Mouse (Mus musculus) liver, adult (tissue): ENCODE data around the gene Cyp2c23.

Source experiments
- GATA4 ChIP-seq: IDR thresholded peaks from 2 replicates; pipeline ENCODE4 v1.6.1; 2014; ENCODE audit warnings: mild to moderate bottlenecking, low read length; ENCODE audit not compliant: insufficient replicate concordance

Gene Cyp2c23

DNA sequence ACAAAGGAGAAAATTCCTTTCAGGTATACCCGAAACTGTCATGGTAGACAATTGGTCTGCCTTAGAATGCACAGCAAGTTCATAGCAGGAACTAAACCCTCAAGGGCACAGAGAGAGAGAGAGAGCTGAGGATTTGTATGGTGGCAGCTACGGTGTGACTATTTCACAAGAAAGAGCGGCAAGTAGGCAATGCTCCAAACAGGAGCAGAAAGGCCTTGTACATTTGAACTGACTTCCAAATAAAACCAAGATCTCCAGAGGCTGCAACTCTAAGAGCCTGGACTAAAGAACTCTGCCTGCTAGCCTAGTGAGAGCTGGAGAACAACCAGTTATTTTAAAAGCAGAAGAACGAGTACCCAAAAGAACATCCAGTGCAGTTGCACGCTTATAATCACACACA is 13.1 kb upstream of the Cyp2c23 start:
- TF ChIP-seq GATA4, result no peak

DNA sequence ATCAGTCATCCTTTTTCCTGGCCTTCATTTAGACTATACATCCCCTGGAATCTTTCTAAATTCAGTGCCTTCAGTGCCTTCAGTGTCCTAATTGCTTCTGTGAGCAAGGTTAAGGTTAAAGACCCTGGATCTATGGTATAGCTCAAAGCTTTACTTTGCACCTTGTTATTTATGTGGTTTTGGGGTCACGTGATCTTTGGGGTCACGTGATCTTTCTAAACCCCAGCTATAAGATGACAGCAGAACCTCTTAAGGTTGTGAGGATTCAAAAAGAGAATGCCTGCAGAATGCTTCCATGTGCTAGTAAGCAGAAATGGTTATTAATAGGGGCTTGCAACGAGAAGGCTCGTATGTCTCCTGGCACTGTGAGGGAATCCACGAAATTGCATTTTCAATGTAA is 4.4 kb upstream of the Cyp2c23 start:
- no peak for TF ChIP-seq GATA4

DNA sequence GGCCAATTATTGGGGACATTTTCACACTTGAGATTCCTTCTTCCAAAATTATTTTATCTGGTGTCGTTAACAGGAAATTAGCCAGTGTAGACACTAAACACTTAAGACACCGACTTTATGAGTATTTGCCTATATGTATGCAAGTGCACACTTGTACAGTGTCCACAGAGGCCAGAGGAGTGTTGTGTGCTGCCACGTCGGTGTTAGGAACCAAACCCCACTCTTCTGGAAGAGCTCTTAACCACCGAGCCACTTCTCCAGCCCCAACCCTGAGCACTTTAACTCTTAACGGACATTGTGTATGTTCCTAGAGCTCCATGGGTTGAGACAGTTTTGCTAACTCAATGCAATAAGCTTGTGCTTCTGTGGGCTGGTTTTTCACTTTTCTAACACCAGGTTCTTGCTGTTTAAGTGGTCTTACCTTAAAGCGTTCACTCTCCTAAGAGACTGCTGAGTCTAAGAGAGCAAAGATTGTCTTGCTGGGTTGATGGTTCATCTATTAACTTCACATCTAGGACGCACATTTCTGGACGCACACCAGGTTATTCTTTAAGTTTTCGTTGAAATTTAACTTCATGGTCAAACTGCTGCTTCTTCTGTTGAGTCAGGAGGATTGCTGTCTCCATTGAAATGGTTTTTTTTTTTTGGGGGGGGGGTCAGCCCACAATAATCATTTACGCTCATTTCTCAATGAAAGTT is 3.2 kb upstream of the Cyp2c23 start:
- TF ChIP-seq GATA4, result no peak

DNA sequence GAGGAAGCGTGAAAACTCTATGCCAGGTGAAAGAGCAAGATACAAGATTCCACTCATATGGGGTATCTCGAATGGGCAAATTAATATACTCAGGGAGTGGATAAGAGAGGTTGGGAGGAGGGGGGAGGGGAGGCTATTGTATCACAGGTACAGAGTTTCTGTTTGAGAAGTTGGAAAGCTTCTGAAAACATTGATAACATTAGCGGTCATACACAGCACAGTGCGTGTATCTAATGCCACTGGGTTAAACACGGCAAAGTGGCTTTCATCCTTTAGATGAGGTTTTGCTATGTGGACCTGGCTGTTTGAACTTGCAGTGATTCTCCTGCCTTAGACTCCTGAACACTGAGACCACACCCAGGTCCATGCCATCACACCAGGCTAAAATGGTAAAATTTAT is 1.0 kb upstream of the Cyp2c23 start:
- TF ChIP-seq GATA4, result no peak

DNA sequence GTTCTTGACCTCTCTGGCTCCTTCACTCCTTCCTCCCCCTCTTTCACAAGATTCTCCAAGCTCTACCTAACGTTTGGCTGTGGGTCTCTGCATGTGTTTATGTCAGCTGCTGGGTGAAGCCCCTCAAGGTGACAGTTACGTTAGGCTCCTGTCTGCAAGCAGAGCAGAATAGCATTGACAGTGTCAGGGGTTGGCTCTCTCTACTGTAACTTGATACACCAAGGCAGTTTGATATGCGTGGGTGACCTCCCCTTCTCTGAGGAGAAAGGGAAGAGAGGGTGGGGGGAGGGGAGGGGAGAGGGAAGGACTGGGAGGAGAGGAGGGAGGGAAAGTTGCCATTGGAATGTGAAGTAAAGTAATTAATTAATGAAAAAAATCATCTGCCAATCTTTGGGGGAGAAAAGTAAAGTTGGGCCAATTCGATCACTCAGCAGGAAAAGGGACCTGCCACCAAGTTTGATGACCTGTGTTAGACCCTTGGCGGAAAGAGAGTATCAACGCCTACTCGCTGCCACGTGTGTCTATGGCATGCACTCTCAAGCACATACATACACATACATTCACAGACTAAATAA is 2.0 kb downstream of the Cyp2c23 start:
- no peak for TF ChIP-seq GATA4

DNA sequence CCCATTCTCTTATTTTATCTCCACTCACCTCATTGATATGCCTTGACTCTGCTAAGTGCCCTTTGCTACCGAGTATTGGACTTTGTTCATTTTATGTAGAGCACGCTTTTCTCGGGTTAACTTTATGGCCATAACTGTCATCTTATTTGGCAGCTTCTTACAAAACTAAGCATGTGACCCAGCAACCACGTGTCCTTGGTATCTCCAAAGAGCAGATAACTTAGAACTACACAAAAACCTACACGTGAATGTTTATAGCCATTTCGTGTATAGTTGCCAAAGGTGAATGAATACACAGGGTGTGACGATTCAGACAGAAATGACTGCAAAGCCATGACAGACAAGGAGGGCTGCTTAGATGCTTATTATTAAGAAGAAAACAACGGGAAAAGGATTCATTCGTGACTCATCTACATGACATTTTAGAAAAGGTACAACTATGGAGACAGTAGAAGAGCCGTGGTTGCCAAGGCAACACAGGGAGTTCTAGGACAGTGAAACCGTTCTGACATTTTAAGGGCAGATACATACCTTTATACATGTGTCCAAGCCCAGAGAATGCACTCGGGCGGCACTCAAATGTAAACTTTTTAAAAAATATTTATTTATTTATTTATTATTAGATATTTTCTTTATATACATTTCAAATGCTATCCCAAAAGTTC is 4.0 kb downstream of the Cyp2c23 start:
- no peak for TF ChIP-seq GATA4

DNA sequence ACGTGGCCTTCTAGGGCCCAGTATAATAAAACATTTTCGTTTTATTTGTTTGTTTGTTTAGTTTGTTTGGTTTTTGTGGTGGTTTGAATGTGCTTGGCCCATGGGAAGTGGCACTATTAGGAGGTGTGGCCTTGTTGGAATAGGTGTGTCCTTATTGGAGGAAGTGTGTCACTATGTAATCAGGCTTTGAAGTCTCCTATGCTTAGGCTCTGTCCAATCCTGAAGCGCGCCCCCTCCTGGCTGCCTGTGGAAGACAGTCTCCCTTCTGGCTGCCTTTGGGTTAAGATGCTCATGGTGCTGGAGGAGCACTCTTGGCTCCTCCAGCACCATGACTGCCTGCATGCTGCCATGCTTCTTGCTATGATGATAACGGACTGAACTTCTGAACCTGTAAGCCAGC is 5.9 kb downstream of the Cyp2c23 start:
- no peak for TF ChIP-seq GATA4

DNA sequence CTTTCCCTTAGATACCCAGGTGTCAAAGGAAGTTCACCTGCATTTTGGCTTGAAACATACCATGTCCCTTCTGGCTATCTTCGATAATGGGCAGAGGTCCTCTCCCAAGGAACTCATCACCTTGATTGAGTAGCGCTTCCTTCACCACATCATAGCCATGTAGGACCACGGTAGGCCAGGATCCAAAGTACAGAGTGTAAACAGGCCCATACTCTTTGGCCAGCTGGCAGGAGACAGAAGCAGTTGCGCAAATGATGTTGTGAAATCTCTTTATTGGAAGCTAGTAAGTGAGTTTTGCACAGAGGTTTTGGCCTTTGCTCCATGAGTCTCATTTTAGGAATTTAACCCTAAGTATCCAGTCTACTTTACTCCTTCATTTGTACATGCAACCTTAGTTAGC is 7.5 kb downstream of the Cyp2c23 start:
- TF ChIP-seq GATA4, result no peak

DNA sequence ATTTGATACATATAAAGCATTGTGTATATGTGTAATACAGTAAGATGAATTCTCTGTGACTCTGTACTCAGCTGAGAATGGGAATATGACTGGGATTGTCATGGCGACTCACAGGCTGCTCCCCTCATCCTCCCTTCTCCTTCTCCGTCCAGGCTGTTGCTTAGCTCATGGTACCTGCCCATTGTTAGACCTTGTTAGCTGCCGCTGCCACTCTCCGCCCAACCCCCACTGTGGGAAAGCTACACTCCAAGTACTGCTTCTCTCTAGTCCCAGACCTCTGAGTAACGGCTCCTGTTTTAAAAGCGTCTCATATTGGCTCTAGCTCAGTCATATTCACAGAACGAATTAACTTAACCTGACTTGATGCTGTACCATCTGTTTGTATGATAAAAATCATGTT is 9.3 kb downstream of the Cyp2c23 start:
- no peak for TF ChIP-seq GATA4

DNA sequence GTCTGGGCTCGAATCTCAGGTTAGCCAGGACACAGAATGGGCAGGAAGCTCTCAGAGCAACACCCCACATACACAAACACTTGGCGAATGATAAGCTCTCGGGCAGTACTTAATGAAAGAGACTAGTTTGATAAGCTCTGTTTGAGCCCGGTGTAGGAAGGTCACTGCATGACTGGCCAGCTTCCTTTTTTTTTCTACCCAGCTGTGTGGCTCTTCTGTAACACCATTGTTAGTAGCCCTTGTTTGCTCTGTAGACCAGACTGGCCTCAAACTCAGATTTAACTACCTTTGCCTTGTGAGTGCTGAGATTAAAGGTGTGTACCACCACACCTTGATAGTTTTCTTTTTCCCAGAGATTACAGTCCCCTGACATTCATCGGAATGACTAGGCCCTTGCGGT is 15.1 kb downstream of the Cyp2c23 start:
- no peak for TF ChIP-seq GATA4

DNA sequence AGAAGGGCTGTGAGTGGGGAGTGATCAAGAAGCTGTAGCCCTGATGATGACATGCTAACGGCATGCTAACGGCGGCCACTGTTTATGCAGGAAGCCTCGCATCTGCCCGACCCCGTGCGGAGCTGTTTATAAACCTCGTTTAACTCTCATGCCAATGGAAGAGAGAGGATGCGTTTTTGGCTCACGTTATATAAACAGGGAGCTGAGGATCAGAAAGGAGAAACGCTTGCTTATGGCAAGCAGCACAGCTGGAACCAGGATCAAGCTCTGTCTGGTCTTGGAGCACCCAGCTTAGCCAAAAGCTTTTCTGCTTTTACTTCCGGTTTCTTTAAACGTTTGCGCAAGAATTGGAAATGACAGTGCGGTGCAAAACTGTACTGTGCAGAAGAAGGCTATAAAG is 20.2 kb downstream of the Cyp2c23 start:
- TF ChIP-seq GATA4, result no peak

DNA sequence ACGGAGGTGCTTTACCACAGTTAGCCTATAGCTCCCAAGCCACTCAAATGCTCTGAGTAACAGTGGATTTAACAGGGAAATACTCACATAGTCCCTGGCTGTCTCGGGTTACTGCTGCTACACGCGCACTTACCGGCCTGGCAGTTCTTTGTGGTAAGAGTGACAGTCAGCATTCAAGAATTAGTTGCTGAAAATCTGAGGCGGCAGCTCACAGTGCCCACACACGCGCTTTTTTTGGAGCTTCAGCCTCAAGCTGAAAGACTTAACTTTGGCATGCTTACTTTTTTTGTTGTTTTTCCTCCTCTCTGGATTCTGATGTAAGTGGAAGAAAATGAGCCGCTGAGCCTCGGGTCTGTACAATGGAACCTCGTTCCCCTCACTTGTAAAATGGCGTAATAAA is 21.8 kb downstream of the Cyp2c23 start:
- no peak for TF ChIP-seq GATA4

DNA sequence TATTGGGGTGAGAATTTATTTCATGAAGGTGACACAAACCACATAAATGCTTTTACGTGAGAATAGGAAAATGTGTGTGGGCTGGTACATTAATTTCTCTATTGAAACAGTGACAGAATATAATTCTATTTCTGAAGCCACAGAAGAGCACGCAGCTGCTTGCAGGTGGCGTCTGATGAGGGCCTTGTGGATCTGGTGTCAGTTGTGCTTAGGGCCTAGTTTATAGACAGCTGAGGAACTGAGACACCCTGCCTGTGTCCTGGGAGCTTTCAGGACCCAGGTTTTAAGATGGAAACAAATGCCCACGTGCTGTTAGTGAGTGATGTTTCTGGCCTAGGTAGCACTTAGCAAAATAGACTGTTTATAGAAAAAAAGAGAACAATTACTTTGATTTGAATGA is 24.0 kb downstream of the Cyp2c23 start:
- no peak for TF ChIP-seq GATA4

DNA sequence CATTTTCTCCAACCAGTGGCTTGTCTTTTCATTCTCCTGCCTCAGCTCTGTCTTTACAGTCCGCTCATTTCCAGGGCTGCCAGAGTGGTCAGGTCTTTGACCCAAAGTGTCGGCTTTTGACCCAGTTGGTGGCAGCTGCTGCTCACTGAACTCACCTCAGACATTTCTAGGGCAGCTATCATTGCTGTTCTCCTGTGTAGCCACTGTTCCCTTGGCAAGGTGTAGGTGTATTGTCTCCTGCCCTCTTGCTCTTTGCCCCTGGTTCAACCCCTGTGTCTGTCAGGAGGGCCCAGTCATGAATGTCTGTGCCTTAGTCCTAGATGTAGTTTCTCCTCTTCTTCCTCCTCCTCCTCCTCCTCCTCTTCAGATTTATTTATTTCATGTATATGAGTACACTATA is 24.7 kb downstream of the Cyp2c23 start:
- peak; percentile 36; the same call in 1 of the 2 replicates for TF ChIP-seq GATA4

DNA sequence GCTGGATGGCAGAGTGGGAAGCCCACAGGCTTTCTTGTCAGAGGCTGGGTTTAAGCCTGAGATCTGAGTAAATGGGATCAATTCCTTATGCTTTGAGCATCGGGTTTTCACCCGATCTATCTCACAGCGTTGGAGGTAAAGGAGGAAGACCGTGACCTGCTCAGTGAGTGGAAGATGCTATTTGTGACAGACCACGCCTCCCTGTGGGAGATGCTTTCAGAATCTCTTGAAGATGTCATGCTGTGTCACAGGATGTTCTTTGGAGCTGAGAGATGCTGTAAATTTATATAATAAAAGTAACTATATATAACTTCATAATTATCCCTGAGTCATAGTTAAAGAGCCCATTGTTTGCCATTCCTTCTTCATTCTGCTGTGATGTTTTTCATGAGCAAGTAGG is 28.3 kb downstream of the Cyp2c23 start:
- no peak for TF ChIP-seq GATA4

DNA sequence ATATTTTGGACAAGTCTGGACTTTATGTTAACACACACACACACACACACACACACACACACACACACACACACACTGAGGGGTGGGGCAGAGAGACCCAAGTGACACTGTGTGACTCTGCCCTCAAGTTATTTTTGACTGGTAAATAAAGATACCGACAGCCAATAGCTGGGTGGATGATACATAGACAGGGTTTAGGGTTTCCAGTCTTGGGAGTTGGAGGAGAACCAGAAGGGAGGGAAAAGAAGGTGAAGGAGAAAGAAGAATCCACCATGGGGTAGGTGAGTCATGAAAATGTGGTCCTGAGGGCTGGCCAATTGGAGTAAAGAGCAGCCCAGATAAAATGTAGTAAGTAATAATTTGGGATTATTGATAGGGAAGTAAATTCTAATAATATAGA is 28.9 kb downstream of the Cyp2c23 start:
- TF ChIP-seq GATA4, result no peak
